Mouse (Mus musculus) erythroblast, embryonic 14.5 days (primary cell): Measurements from ENCODE around the gene Kcnh7. TPM values are rescaled to one million over a fixed set of nuclear protein-coding genes. Genes with fewer than 3 reads are reported as not detected.

Experiments
- H3K27me3 ChIP-seq: 2 replicates; pipeline ENCODE4 v1.6.1; 2012; ENCODE audit warnings: inconsistent platforms; ENCODE audit not compliant: control insufficient read depth
- H3K36me3 ChIP-seq: 2 replicates; pipeline ENCODE4 v1.6.1; 2012; ENCODE audit warnings: mild to moderate bottlenecking, inconsistent platforms; ENCODE audit not compliant: control insufficient read depth
- H3K4me1 ChIP-seq: 2 replicates; pipeline ENCODE4 v1.6.1; 2012; ENCODE audit warnings: inconsistent platforms; ENCODE audit not compliant: control insufficient read depth
- H3K4me3 ChIP-seq: replicated peaks from 2 replicates; pipeline ENCODE3; 2012; ENCODE audit warnings: moderate library complexity, mild to moderate bottlenecking, inconsistent platforms
- H3K9me3 ChIP-seq: 2 replicates; pipeline ENCODE4 v1.6.1; 2012; ENCODE audit warnings: low read length, inconsistent platforms, mixed read lengths; ENCODE audit not compliant: control insufficient read depth
- GATA1 ChIP-seq: IDR thresholded peaks from 2 replicates; pipeline ENCODE4 v1.6.1; 2012; ENCODE audit warnings: low read length, inconsistent platforms, mixed read lengths
- TAL1 ChIP-seq: IDR thresholded peaks from 3 replicates; pipeline ENCODE4 v1.6.1; 2012; ENCODE audit warnings: low read length, inconsistent platforms, mixed read lengths
- polyA plus RNA-seq: library from polyadenylated mRNA; stranded (reverse); fragments of >175 nt; gene quantifications from 2 replicates; pipeline ENCODE4 v1.2.3, GENCODE M21; 2012

Gene Kcnh7
- polyA plus RNA-seq, 1 experiment = not detected

DNA sequence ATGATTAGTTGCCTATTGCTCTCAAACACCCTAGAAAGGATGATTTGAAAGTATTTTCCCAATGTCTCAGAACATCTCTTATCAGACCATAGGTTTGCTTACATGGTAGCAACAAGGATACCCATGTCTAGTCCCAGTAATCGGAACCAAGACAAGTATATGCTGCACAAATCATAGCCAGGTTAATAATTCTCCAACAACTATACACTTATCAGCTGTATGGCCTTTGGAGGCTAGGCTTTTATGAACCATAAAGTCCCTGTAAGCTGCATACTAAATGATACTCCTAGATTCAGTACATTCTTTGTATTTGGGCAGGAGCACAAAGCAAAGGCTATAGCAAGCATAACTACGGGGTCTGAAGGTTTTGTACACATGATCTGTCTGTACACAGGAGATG lies 78.1 kb downstream of the Kcnh7 start:
- H3K36me3 ChIP-seq = no peaks in the 10 kb centered on the region
- H3K9me3 ChIP-seq = no peaks in the 10 kb centered on the region
- no peaks in the 10 kb centered on the region for H3K27me3 ChIP-seq
- TF ChIP-seq TAL1 = no peak
- no peak for TF ChIP-seq GATA1
- H3K4me1 ChIP-seq = no peaks in the 10 kb centered on the region
- no peak overlapping the region for H3K4me3 ChIP-seq

DNA sequence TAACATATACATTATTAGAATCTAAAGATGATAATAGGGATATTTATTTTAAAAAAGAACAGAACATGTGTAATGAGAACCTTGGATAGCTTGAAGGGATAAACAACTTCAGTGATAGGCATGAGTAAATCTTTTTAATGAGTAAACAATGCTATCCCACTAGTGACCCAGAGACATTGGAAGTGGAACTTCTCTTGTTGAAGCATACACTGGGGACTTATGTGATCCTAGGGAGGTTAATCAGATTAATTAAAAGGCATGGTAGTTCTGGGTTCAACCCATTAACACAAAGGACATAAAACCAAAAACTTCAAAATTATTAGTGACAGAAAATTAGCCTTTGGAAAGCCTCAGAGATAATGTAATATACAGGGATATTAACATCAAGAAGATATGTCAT lies 84.4 kb downstream of the Kcnh7 start:
- no peak for TF ChIP-seq GATA1
- TF ChIP-seq TAL1 = no peak
- Histone ChIP-seq H3K9me3 (no peaks in the 10 kb centered on the region), H3K4me1 (no peaks in the 10 kb centered on the region), H3K4me3 (no peak overlapping the region), H3K27me3 (no peaks in the 10 kb centered on the region), H3K36me3 (no peaks in the 10 kb centered on the region)

DNA sequence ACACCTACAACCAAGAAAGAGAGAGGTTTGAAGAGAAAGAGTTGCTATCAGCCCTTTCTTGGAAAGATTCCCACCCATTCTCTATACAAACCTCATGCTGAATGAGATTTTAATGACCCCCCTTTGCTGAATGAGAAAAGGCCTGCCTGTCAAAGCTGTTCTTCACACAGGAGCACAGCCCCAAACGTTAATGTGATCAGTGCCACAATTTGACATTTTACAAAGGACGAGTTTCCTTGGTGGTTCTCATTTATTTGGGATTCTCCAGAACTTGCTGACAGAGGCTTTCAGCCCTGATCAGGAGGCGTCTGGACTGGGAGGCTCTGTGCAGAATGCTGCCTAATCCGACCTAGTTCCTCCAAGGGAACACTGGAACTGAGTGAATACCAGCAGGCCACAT lies 92.3 kb downstream of the Kcnh7 start:
- H3K36me3 ChIP-seq = no peaks in the 10 kb centered on the region
- H3K27me3 ChIP-seq = no peaks in the 10 kb centered on the region
- peaks cover 6% of the 10 kb centered on the region; the same call in 1 of the 2 replicates for H3K9me3 ChIP-seq
- no peak overlapping the region for H3K4me3 ChIP-seq
- H3K4me1 ChIP-seq = no peaks in the 10 kb centered on the region
- TF ChIP-seq TAL1 = no peak
- no peak for TF ChIP-seq GATA1

DNA sequence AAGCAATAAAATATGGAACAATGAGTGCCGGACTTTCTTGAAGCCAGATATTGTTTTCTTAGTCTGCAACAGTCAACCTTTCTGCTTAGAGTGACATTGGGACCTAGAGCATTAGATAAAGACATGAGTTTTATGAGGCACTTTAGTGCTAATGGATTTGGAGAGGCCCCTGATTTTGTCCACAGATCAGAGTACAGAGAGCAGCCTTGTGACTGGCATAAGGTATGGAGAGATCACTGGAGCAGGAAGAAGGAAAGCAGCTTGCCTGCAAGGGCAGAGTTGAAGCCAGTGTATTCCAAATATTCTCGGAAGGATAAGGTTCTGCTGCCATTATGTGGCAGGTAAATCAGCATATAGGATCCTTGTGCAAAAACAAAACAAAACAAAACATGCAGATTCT lies 93.6 kb downstream of the Kcnh7 start:
- no peaks in the 10 kb centered on the region for H3K27me3 ChIP-seq
- no peak for TF ChIP-seq GATA1
- TF ChIP-seq TAL1 = no peak
- H3K4me1 ChIP-seq = no peaks in the 10 kb centered on the region
- peaks cover 6% of the 10 kb centered on the region; the same call in 1 of the 2 replicates for H3K9me3 ChIP-seq
- no peaks in the 10 kb centered on the region for H3K36me3 ChIP-seq
- no peak overlapping the region for H3K4me3 ChIP-seq

DNA sequence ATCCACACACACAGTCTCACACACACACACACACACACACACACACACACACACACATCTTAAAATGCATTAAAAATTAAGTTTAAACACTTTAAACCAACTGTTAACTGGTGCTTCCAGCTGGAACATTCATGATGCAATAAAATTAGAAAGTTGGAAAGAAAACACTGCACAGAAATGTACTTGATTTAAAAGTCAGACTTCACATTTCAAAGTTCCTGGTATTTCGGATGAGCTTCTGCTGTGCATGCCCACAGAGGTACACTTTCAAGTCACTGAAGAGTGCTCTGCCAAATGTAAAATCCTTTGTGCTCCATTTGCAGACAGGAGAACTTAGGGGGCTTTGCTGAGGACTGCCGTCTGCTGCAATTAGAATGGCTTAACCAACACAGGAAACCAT lies 125.7 kb downstream of the Kcnh7 start:
- Histone ChIP-seq H3K36me3 (no peaks in the 10 kb centered on the region), H3K4me3 (no peak overlapping the region), H3K27me3 (no peaks in the 10 kb centered on the region), H3K9me3 (no peaks in the 10 kb centered on the region), H3K4me1 (no peaks in the 10 kb centered on the region)
- TF ChIP-seq TAL1 = no peak

DNA sequence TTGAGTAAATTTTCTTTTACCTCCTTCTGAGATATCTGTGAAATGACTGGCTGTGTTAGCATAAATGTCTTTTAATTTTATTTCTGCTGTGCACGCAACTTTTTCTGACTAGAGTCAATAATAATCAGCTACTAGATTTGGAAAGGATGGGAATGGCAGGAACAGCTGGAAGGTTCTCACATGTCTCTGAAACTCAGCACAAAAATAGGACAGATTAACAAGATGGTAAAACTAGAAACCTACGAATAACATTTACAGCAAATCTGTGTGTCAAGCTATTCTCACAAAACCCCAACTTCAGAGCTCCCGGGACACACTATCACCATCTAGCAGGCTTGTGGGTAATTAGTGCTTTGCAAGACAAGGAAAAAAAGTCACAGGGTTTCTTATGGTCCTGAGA lies 134.2 kb downstream of the Kcnh7 start:
- H3K36me3 ChIP-seq = no peaks in the 10 kb centered on the region
- TF ChIP-seq TAL1 (no peak), GATA1 (no peak)
- no peaks in the 10 kb centered on the region for H3K27me3 ChIP-seq
- H3K4me3 ChIP-seq = no peak overlapping the region
- no peaks in the 10 kb centered on the region for H3K9me3 ChIP-seq
- no peaks in the 10 kb centered on the region for H3K4me1 ChIP-seq

DNA sequence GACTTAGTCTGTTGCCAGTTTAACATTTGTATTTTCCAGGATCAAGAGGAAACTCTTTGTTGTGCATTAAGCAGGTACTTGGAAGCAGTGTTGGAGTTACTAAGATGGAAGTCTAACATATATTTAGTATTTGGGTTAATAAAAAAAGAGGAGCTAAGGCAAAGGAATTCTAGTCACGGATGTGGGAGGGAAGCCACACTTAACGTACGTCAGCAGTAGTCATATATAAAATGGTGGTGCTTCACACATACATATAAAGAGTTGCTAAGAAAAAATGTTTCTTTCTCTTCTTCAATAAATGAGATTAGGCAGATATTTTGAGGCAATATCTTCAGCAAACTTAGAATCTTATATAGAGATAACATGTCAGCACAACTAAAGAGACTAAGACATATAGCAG lies 144.4 kb downstream of the Kcnh7 start:
- Histone ChIP-seq H3K4me1 (no peaks in the 10 kb centered on the region), H3K4me3 (no peak overlapping the region), H3K36me3 (no peaks in the 10 kb centered on the region), H3K27me3 (no peaks in the 10 kb centered on the region), H3K9me3 (no peaks in the 10 kb centered on the region)
- TF ChIP-seq TAL1 (no peak), GATA1 (no peak)

DNA sequence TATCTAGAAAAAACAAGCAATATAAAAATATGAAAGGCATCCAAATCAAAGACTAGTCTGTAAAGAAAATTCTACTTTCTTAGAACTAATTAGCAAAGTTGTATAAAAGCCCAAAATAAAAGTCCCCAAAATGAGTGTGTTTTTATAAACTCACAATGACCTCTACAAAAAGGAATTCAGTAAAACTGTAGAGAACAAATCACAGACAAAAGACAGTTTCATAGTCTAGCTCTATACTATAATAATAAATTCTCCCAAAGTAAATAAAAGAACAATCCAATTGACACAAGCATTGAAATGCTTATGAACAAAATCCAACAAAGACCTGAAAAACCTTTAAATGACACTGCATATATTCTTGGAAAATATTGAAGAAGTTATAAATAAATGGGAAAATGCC lies 169.2 kb downstream of the Kcnh7 start:
- no peak for TF ChIP-seq TAL1
- no peak for TF ChIP-seq GATA1
- Histone ChIP-seq H3K9me3 (no peaks in the 10 kb centered on the region), H3K4me3 (no peak overlapping the region), H3K27me3 (no peaks in the 10 kb centered on the region), H3K4me1 (no peaks in the 10 kb centered on the region), H3K36me3 (no peaks in the 10 kb centered on the region)

DNA sequence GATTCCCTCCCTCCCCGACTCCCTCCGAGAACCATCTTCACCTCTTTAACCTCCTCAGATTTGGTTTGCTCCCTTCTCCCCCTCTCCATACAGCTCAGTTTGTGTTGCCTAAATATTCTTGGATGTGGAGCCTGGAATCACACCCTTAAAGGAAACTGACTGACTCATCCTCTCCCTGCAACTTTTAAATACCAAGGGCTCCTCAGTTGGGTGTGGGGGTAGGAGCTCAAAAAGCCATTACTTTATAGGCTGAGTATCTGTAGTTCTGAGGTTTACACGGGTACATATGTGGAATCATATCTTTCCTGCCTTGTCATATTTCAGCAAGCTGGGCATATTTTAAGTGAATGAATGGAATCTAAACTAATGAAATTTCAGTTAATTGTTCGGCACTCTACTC lies 174.9 kb downstream of the Kcnh7 start:
- no peak overlapping the region for H3K4me3 ChIP-seq
- H3K36me3 ChIP-seq = no peaks in the 10 kb centered on the region
- no peaks in the 10 kb centered on the region for H3K27me3 ChIP-seq
- no peaks in the 10 kb centered on the region for H3K9me3 ChIP-seq
- TF ChIP-seq GATA1 = no peak
- no peaks in the 10 kb centered on the region for H3K4me1 ChIP-seq

DNA sequence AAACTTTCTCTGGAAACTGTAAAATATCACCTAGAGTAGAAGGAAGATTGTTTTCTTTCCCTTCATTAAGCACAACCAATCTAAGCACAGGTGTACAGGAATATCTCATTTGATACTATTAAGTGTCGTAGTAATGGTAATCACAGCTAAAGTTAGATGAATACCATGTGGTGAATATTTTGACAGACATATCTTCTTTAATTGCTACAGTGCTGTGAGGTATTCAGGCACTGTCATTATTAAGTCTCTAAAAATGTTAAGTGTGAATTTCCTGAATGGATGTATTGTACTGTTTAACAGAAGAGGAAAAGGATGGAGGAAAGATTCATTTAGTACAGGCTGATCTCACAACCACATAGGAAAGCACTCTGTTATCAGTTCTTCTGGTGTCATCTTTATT lies 181.3 kb downstream of the Kcnh7 start:
- TF ChIP-seq GATA1 = no peak
- TF ChIP-seq TAL1 = no peak
- no peaks in the 10 kb centered on the region for H3K27me3 ChIP-seq
- H3K4me3 ChIP-seq = no peak overlapping the region
- no peaks in the 10 kb centered on the region for H3K9me3 ChIP-seq
- H3K36me3 ChIP-seq = no peaks in the 10 kb centered on the region
- H3K4me1 ChIP-seq = no peaks in the 10 kb centered on the region
